Mouse (Mus musculus) thymus, adult 2 months (tissue): ENCODE results near the gene Pgf.
A peak's percentile ranks its signal among the peaks of the same experiment; 100 is the strongest.

Source experiments
- CTCF ChIP-seq: fragments of 200-500 bp; IDR thresholded peaks from 2 replicates; pipeline ENCODE4 v1.5.1; 2012; ENCODE audit warnings: mild to moderate bottlenecking, control low read depth, low read length, moderate library complexity, borderline replicate concordance; ENCODE audit not compliant: control insufficient read depth, poor library complexity, insufficient read depth; ENCODE audit errors: extremely low read depth
- POLR2A ChIP-seq: fragments of 200-500 bp; IDR thresholded peaks from 2 replicates; pipeline ENCODE4 v1.6.1; 2012; ENCODE audit warnings: mild to moderate bottlenecking, low read length, control low read depth, moderate library complexity; ENCODE audit not compliant: control insufficient read depth, poor library complexity, insufficient read depth; ENCODE audit errors: extremely low read depth

DNA sequence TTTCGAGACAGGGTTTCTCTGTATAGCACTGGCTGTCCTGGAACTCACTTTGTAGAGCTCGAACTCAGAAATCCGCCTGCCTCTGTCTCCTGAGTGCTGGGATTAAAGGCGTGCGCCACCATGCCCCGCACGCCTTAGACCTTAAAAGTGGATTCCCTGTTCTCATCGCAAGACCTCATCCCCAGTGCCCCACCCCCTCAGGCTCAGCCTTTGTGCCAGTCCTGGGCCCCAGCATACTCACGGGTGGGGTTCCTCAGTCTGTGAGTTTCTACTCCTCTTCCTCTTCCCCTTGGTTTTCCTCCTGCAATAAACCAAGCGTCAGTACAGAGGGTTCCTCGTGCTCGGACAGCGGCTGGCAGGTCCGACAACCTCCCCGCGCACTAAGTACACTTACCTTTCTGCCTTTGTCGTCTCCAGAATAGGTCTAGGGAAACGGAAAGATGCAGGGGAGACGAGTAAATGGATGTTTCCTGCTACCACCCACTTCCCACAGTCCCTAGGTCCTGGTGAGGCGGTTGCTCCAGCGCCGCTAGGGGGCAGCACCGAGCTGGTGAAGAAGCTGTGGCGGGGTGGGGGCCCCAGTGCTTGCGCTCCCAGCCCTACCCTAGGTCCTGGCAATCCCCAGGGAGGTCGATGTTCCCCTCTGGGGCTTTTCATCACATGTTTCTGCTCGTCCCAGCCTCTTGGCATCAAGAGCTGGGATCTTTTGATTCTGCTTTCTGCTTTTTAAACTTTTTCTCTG lies 8.3 kb downstream of the Pgf start:
- TF ChIP-seq POLR2A (no peak), CTCF (peak; percentile 99)
